Mouse (Mus musculus) hindbrain, embryonic 11.5 days (tissue): Measurements from ENCODE around the gene Adh6a. TPM values are rescaled to one million over a fixed set of nuclear protein-coding genes. Genes with fewer than 3 reads are reported as not detected.

Experiments used
- ATAC-seq: fragments of 200-750 bp; cut with Nextera tagmentation; 2 replicates; pipeline ENCODE4 v1.8.0; 2017; ENCODE audit warnings: mild to moderate bottlenecking, moderate TSS enrichment, moderate library complexity; ENCODE audit not compliant: low FRiP score
- DNase-seq: peaks from one replicate; pipeline ENCODE4 v3.0.0-alpha.2; 2015; ENCODE audit warnings: low spot score
- H3K27ac ChIP-seq: fragments of 300-500 bp; sonication (generic); 2 replicates; pipeline ENCODE4 v1.5.1; 2014; ENCODE audit warnings: mild to moderate bottlenecking, low read depth, low read length
- H3K27me3 ChIP-seq: fragments of 300-500 bp; sonication (generic); 2 replicates; pipeline ENCODE4 v1.6.1; 2014; ENCODE audit warnings: mild to moderate bottlenecking, low read length, moderate library complexity, mixed read lengths; ENCODE audit not compliant: control insufficient read depth, insufficient read depth
- H3K36me3 ChIP-seq: fragments of 300-500 bp; sonication (generic); 2 replicates; pipeline ENCODE4 v1.6.1; 2014; ENCODE audit warnings: mild to moderate bottlenecking, low read length, moderate library complexity, mixed read lengths; ENCODE audit not compliant: control insufficient read depth, insufficient read depth
- H3K4me1 ChIP-seq: fragments of 300-500 bp; sonication (generic); replicated peaks from 2 replicates; pipeline ENCODE4 v1.6.1; 2014; ENCODE audit warnings: low read length, mixed read lengths; ENCODE audit not compliant: control insufficient read depth, insufficient read depth
- H3K4me2 ChIP-seq: fragments of 300-500 bp; sonication (generic); replicated peaks from 2 replicates; pipeline ENCODE4 v1.6.1; 2014; ENCODE audit warnings: mild to moderate bottlenecking, low read depth, low read length
- H3K4me3 ChIP-seq: fragments of 300-500 bp; sonication (generic); 2 replicates; pipeline ENCODE4 v1.5.1; 2014; ENCODE audit warnings: low read depth, low read length
- H3K9ac ChIP-seq: fragments of 300-500 bp; sonication (generic); 2 replicates; pipeline ENCODE4 v1.6.1; 2014; ENCODE audit warnings: low read depth, low read length
- H3K9me3 ChIP-seq: fragments of 300-500 bp; sonication (generic); 2 replicates; pipeline ENCODE4 v1.6.1; 2016; ENCODE audit warnings: low read length; ENCODE audit not compliant: control insufficient read depth
- WGBS: fragments of 180-500 bp; shearing (Covaris S2); extraction: QIAGEN DNeasy Blood & Tissue Kit; methylation state at CpG from one replicate; pipeline ENCODE4 v1.1.7; 2014; 5-methylcytosine and 5-hydroxymethylcytosine counted together
- polyA plus RNA-seq: library from polyadenylated mRNA; unstranded; fragments of >200 nt; fragmentation: Nextera tagmentation; extraction: Ambion mirVana; gene quantifications from 2 replicates; pipeline ENCODE4 v1.2.1, GENCODE M21; 2014

Adh6a gene
- polyA plus RNA-seq, 1 experiment from 2014 or later: not detected

DNA sequence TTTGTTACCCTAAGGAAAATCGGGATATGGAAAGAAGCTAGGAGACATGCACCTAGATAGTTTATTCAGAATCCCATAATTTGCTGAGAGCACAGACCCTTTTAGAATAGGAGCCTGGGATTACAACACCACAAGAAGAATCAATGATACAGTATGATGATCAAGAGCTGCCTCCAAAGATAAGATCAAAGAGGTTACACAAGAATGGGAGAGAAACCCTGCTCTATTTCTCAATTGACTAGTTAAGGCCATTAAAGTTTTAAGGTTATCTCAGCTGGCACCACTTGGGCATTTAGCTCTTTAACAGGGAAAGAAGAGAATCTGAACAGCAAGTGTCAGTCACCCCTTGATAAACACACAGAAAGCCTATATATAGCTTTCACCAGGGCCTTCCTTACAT, 22.5 kb downstream of the Adh6a start:
- no peaks in the 10 kb centered on the region for H3K36me3 ChIP-seq
- H3K4me3 ChIP-seq: no peak overlapping the region
- no peaks in the 10 kb centered on the region for H3K27me3 ChIP-seq
- H3K9ac ChIP-seq: no peak overlapping the region
- no peaks in the 10 kb centered on the region for H3K9me3 ChIP-seq
- H3K4me2 ChIP-seq: no peak overlapping the region
- no peak overlapping the region for H3K27ac ChIP-seq
- WGBS: 94% methylated on average over 1 of the region's 1 CpGs
- DNase-seq (no peak), ATAC-seq (no peak)
- no peaks in the 10 kb centered on the region for H3K4me1 ChIP-seq

DNA sequence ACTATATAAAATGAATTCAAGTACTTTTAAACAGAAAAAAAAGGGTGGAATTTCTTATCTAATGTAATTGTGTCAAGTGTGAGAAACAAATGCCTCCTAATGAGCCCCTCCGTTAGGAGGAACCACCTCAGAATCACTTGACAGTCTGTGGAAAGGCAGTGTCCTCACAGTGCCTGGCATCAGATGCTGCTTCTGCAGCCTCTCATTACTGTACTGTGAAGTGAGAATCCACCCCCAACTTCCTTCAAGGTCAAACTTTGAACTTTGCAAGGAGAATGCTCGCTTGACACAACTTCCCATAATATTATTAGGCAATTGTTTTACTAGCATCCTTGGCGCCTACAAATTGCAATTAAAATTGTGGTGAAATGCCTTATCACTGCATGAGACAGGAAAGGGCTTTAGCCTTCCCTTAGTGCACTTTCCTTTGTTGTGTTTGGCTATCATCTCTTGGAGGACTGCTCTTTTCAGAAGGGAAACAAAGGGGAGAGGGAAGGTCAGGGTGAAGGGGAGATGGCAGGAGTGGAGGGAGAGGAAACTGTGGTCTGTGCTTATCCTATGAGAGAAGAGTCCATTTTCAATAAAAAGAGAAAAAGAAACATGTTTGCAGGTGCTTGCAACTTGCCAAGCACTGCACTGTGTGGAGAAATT, 23.1 kb downstream of the Adh6a start:
- H3K9ac ChIP-seq: no peak overlapping the region
- no peak overlapping the region for H3K4me2 ChIP-seq
- H3K27me3 ChIP-seq: no peaks in the 10 kb centered on the region
- WGBS: 73% methylated on average over 3 of the region's 3 CpGs
- no peaks in the 10 kb centered on the region for H3K9me3 ChIP-seq
- DNase-seq (no peak), ATAC-seq (no peak)
- H3K36me3 ChIP-seq: no peaks in the 10 kb centered on the region
- no peak overlapping the region for H3K4me3 ChIP-seq
- H3K27ac ChIP-seq: no peak overlapping the region
- H3K4me1 ChIP-seq: no peaks in the 10 kb centered on the region

DNA sequence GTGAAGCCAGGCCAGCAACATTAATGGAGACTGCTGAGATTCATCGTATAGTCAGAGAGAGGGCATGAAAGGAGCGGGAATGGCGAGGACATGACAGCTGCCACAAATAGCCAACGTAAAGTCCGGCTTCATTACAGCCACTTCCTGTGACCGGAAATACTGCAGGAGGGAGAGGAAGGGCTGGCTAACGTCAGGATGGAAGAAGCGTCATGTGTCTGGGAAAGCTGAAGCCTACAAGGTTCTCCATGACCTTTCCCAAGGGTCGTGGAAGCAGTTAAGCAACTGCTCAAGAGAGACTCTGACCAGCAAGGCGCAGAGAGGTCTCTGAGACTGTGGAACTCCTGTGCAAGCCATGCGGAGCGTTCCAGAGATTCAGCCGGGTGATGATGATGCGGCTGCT, 28.4 kb downstream of the Adh6a start, which contains the start of gene Adh6b:
Gene Adh6b (plus strand): TSS at position 305 of the 400 bp plus-strand sequence.
- Histone ChIP-seq H3K4me1 (no peaks in the 10 kb centered on the region), H3K9me3 (no peaks in the 10 kb centered on the region), H3K9ac (no peak within 1 kb of the TSS), H3K27me3 (no peaks in the 10 kb centered on the region), H3K36me3 (no peaks in the 10 kb centered on the region), H3K27ac (no peak within 1 kb of the TSS), H3K4me3 (no peak within 1 kb of the TSS), H3K4me2 (no peak within 1 kb of the TSS)
- WGBS: 87% methylated on average over 14 of the region's 14 CpGs
- DNase-seq (no peak), ATAC-seq (no peak)

DNA sequence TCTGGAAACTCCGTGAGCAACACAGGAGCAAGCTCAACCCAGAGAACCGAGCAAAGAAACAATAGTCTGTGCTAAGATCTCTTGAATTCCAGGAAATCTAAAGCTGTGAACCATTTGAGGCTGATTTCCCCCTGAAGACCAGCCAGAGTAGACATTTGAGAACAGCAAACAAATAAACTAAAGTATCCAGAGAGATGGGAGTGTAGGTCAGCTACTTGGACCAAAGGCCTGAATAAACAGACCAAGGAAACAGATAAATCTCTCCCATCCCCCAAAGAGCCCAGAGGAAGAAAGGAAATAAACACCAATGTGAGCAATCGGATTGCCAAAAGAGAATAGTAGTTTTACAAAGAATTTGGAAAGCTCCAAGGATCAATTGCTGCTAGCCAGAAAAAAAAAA, 34.0 kb downstream of the Adh6a start:
- no peaks in the 10 kb centered on the region for H3K9me3 ChIP-seq
- no peaks in the 10 kb centered on the region for H3K36me3 ChIP-seq
- H3K27me3 ChIP-seq: no peaks in the 10 kb centered on the region
- H3K4me1 ChIP-seq: no peaks in the 10 kb centered on the region
- WGBS: 59% methylated on average over 3 of the region's 3 CpGs
- no peak overlapping the region for H3K4me2 ChIP-seq
- no peak overlapping the region for H3K27ac ChIP-seq
- ATAC-seq (no peak), DNase-seq (no peak)
- H3K4me3 ChIP-seq: no peak overlapping the region
- no peak overlapping the region for H3K9ac ChIP-seq

DNA sequence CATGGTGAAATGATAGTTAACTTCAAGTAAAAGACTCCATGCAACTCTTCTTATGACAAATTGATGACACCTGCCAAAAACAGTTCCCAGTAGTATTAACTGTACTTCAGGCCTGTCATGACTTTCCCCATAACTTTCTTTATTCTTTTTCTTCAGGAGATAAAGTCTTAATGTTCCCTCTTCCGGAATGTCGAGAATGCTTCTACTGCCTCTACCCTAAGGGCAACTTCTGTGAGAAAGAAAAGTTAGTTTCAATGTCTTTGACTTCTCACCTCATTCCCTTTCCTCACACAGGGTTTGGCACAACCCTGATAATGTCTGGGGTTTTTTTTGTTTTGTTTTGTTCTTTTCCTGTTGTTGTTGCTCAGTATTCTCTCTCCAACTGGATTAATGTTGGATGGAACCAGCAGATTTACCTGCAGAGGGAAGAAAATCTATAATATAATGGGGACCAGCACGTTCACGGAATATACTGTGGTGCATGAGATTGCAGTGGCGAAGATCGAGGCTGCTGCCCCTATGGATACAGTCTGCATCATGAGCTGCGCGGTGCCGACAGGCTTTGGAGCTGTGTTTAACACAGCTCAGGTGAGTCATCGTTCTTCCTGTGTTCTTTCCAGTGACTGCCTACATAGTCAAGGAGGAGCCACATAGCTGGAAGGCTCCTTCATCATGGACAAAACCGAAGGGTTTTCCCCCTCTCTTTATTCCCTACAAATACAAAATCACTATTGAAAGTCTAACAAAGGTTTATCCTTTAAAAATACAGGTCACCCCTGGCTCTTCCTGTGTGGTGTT, 39.1 kb downstream of the Adh6a start:
- Histone ChIP-seq H3K4me3 (no peak overlapping the region), H3K27me3 (no peaks in the 10 kb centered on the region), H3K27ac (no peak overlapping the region), H3K4me1 (no peaks in the 10 kb centered on the region), H3K36me3 (no peaks in the 10 kb centered on the region), H3K4me2 (no peak overlapping the region), H3K9me3 (no peaks in the 10 kb centered on the region), H3K9ac (no peak overlapping the region)
- no peak for DNase-seq
- WGBS: 90% methylated on average over 11 of the region's 11 CpGs
- ATAC-seq: no peak

DNA sequence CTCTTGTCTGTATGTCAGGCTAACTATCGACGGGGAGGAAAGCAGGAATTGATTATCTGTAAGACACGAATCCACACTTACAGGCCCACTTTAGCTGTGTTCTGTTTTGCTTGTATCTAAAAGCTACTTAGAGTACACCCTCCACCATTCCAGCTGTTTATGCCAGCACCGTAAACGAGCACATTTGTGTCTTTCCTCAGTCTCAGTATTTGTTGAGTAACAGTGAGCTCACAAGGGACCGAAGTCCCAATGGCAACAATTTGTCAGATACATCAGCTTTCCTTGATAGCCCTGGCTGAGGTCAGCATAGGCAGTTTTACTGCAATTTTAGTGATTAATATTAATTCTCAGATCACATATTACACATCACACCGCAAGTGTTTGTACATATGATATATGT, 45.8 kb downstream of the Adh6a start:
- 88% methylated on average over 7 of the region's 7 CpGs for WGBS
- H3K27ac ChIP-seq: no peak overlapping the region
- DNase-seq (no peak), ATAC-seq (no peak)
- no peaks in the 10 kb centered on the region for H3K36me3 ChIP-seq
- H3K9me3 ChIP-seq: no peaks in the 10 kb centered on the region
- no peak overlapping the region for H3K9ac ChIP-seq
- no peak overlapping the region for H3K4me3 ChIP-seq
- H3K4me1 ChIP-seq: no peaks in the 10 kb centered on the region
- H3K27me3 ChIP-seq: no peaks in the 10 kb centered on the region
- no peak overlapping the region for H3K4me2 ChIP-seq

DNA sequence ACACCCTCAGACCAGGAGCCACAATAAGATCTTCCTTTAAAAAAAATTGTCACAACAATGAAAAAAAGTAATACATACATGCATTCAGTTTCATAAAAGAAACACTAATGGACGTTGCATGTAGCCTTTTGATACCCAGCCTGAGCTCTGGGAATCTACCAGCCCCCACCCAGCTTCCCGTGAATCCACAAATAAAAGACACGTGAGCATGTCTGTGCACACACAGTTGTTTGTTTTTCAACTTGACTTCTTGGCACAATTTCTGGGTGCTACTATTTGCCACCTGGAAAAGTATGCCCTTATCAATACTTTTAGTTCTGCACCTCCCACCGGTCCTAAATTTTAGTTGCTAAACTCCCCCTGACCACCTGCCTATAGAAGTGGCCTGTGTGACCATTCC, 47.6 kb downstream of the Adh6a start:
- H3K27me3 ChIP-seq: no peaks in the 10 kb centered on the region
- H3K4me2 ChIP-seq: no peak overlapping the region
- WGBS: 90% methylated on average over 4 of the region's 4 CpGs
- no peaks in the 10 kb centered on the region for H3K9me3 ChIP-seq
- no peak for ATAC-seq
- H3K4me1 ChIP-seq: no peaks in the 10 kb centered on the region
- H3K27ac ChIP-seq: no peak overlapping the region
- no peak overlapping the region for H3K9ac ChIP-seq
- no peak overlapping the region for H3K4me3 ChIP-seq
- H3K36me3 ChIP-seq: no peaks in the 10 kb centered on the region
- DNase-seq: no peak

DNA sequence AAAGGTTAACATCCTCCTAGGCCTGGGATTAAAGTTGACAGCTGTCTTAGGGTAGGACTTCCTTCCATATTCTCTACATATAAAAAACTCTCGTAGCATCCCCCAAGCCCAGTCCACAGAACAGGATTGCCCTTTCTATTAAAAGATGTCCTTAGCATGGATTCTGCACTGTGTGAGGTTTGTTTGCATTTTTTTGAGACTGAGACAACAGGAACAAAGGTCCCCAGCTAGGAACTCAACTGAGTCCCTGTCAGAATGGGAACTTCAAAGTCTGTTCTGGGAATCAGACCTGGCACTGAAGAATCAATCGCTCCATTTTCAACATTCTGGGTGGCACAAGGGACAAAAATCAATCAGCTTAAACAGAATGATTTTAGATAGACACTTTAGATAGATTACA, 49.8 kb downstream of the Adh6a start:
- DNase-seq: no peak
- Histone ChIP-seq H3K27ac (no peak overlapping the region), H3K27me3 (no peaks in the 10 kb centered on the region), H3K4me3 (no peak overlapping the region), H3K36me3 (no peaks in the 10 kb centered on the region), H3K9me3 (no peaks in the 10 kb centered on the region), H3K4me2 (no peak overlapping the region), H3K9ac (no peak overlapping the region), H3K4me1 (no peaks in the 10 kb centered on the region)
- no peak for ATAC-seq
- WGBS: 83% methylated on average over 2 of the region's 2 CpGs

DNA sequence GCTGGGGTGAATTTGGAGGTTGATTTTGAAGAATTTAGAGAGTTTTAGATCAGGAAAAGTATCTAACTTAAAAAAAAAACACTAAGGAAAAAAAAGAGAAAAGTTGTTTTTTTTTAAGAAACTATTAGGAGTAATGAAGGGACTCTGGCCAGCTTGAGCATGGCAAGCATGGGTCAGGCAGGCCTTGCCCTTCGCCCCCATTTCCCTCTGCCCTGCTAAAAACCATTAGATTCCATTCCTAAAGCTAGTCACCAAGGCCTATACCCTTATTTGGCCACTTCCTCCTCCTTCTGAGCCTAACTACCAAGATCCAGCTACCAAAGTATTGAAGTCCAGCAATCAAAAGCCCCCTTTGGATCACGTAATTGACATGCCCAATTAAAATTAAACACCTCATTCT, 53.1 kb downstream of the Adh6a start:
- H3K9ac ChIP-seq: no peak overlapping the region
- 86% methylated on average over 2 of the region's 2 CpGs for WGBS

More for the DNA sequence above, 53.1 kb downstream of the Adh6a start:
- Histone ChIP-seq H3K27ac (no peak overlapping the region), H3K9me3 (no peaks in the 10 kb centered on the region), H3K27me3 (no peaks in the 10 kb centered on the region), H3K4me1 (no peaks in the 10 kb centered on the region), H3K36me3 (no peaks in the 10 kb centered on the region), H3K4me2 (no peak overlapping the region), H3K4me3 (no peak overlapping the region)
- DNase-seq (no peak), ATAC-seq (no peak)
